Mouse (Mus musculus): ENCODE measurements around the gene Dmrtc1c1. TPM values are rescaled to one million over a fixed set of nuclear protein-coding genes. Genes with fewer than 3 reads are reported as not detected.
"Not testable (repeated sequence)": the region's sequence is repeated elsewhere in the genome, so short reads cannot be mapped to it uniquely, and the experiment has no call there.

Dmrtc1c1 gene
- not detected in 2 replicates for total RNA-seq (2021)
- long read RNA-seq, result 0 reads

DNA sequence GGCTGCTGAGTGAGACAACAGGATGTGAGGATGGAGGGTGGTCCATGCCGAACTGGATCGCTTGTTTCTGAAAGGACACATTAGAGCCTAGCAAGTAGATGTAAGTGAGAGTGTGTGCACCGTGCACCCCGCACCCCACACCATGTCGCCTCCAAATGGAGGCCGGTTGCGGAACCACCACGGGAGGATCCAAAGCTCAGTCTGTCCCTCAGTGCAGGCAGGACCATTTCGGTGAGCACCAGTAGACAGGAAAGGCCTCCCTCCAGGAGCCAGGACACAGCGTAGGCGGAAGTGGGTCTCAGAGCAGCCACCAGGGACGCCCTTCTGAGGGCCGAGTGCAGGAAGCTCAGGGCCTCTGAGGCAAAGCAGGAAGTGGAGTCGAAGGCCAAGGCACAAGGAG, at the start of gene Dmrtc1c1:
Gene Dmrtc1c1, plus strand, starts transcription at position 301 of the 400 bp plus-strand sequence.
- not testable (repeated sequence) for DNase-seq

DNA sequence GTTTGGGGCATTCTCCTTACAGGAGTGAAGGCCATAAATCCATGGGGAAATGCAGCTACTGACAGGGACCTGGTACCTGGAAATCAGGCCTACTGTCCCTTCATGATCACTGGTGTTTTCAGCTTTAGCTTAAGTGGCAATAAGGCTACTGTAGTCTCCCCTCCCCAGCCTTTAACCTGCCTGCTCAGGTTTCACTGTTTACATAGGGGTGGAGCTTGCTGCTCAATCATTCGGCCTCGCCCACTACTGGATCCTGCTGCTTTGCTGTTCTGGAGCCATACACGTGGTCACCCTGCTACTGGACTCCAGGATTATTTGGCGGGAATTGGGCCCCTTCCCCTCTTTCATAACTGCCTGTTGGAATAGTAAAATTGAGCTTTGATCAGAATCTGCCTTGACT, 36.9 kb upstream of the Dmrtc1c1 start:
- DNase-seq, result no peak

DNA sequence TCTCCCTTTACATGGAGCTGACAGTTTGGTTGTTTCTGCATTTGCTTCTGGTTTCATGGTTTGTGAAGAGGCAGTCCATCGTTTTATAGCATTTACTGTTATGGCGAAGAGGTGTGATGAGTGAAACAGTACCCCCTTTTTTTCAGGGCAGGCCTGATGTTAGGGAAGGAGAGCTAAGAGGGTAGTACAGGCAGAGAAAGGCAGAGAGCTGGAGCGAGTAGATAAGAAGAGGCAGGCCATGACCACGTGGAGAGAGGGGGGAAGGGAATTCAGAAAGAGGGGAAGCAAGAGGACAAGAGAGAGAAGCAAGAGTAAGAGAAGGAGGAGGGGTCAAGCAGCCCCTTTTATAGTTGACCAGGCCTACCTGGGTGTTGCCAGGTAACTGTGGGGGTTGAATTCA, 9.5 kb downstream of the Dmrtc1c1 start:
- no peak for DNase-seq

DNA sequence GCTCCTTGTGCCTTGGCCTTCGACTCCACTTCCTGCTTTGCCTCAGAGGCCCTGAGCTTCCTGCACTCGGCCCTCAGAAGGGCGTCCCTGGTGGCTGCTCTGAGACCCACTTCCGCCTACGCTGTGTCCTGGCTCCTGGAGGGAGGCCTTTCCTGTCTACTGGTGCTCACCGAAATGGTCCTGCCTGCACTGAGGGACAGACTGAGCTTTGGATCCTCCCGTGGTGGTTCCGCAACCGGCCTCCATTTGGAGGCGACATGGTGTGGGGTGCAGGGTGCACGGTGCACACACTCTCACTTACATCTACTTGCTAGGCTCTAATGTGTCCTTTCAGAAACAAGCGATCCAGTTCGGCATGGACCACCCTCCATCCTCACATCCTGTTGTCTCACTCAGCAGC, 51.8 kb downstream of the Dmrtc1c1 start, which contains the start of gene Dmrtc1c2:
Gene Dmrtc1c2, minus strand, starts transcription at position 101 of the 400 bp plus-strand sequence.
- not testable (repeated sequence) for DNase-seq

Other genes with a start within 250 kb of the Dmrtc1c1 start
- 15.3 and 18.7 TPM in 2 replicates for gene Phka1, start 158.7 kb upstream of the Dmrtc1c1 start, total RNA-seq (2021)
- gene Gm3880, start 116.0 kb upstream of the Dmrtc1c1 start, total RNA-seq (2021), result not detected in 2 replicates
- gene Gm9112, start 95.3 kb upstream of the Dmrtc1c1 start, total RNA-seq (2021), result not detected in 2 replicates
- not detected in 2 replicates for gene Dmrtc1b, start 95.1 kb upstream of the Dmrtc1c1 start, total RNA-seq (2021)
- not detected in 2 replicates for gene Dmrtc1c2, start 51.7 kb downstream of the Dmrtc1c1 start, total RNA-seq (2021)
- gene 1700031F05Rik, start 65.0 kb downstream of the Dmrtc1c1 start, total RNA-seq (2021), result not detected in 2 replicates
- gene Dmrtc1a, start 105.7 kb downstream of the Dmrtc1c1 start, total RNA-seq (2021), result not detected in 2 replicates
- gene 1700011M02Rik, start 105.9 kb downstream of the Dmrtc1c1 start, total RNA-seq (2021), result not detected in 2 replicates
- not detected in 2 replicates for gene 1700018G05Rik, start 125.4 kb downstream of the Dmrtc1c1 start, total RNA-seq (2021)